Mouse (Mus musculus) forebrain, embryonic 10.5 days (tissue): ENCODE results near the gene Il3ra. TPM values are rescaled to one million over a fixed set of nuclear protein-coding genes. Genes with fewer than 3 reads are reported as not detected.

Experiments used
- DNase-seq: peaks from one replicate; pipeline ENCODE4 v3.0.0-alpha.2; 2017; ENCODE audit warnings: low spot score; ENCODE audit errors: extremely low spot score
- H3K27ac ChIP-seq: fragments of 300-500 bp; sonication (generic); 2 replicates; pipeline ENCODE4 v1.5.1; 2016; ENCODE audit warnings: mild to moderate bottlenecking
- H3K27me3 ChIP-seq: fragments of 300-500 bp; sonication (generic); 2 replicates; pipeline ENCODE4 v1.6.1; 2016; ENCODE audit warnings: mild to moderate bottlenecking; ENCODE audit not compliant: poor library complexity, severe bottlenecking
- H3K36me3 ChIP-seq: fragments of 300-500 bp; sonication (generic); replicated peaks from 2 replicates; pipeline ENCODE4 v1.6.1; 2016; ENCODE audit warnings: mild to moderate bottlenecking, moderate library complexity
- H3K4me1 ChIP-seq: fragments of 300-500 bp; sonication (generic); 2 replicates; pipeline ENCODE4 v1.6.1; 2016
- H3K4me3 ChIP-seq: fragments of 300-500 bp; sonication (generic); 2 replicates; pipeline ENCODE4 v1.5.1; 2016; ENCODE audit warnings: mild to moderate bottlenecking, moderate library complexity
- H3K9me3 ChIP-seq: fragments of 300-500 bp; sonication (generic); 2 replicates; pipeline ENCODE4 v1.6.1; 2016; ENCODE audit warnings: mild to moderate bottlenecking, moderate library complexity
- WGBS: fragments of 180-500 bp; shearing (Covaris S2); methylation state at CpG from one replicate; pipeline ENCODE4 v1.1.7; 2016; 5-methylcytosine and 5-hydroxymethylcytosine counted together
- polyA plus RNA-seq: library from polyadenylated mRNA; unstranded; fragments of >200 nt; fragmentation: Nextera tagmentation; extraction: Ambion mirVana; gene quantifications from 2 replicates; pipeline ENCODE4 v1.2.1, GENCODE M21; 2016

The Il3ra gene
- polyA plus RNA-seq, 1 experiment from 2014 or later, result 2.2 TPM

DNA sequence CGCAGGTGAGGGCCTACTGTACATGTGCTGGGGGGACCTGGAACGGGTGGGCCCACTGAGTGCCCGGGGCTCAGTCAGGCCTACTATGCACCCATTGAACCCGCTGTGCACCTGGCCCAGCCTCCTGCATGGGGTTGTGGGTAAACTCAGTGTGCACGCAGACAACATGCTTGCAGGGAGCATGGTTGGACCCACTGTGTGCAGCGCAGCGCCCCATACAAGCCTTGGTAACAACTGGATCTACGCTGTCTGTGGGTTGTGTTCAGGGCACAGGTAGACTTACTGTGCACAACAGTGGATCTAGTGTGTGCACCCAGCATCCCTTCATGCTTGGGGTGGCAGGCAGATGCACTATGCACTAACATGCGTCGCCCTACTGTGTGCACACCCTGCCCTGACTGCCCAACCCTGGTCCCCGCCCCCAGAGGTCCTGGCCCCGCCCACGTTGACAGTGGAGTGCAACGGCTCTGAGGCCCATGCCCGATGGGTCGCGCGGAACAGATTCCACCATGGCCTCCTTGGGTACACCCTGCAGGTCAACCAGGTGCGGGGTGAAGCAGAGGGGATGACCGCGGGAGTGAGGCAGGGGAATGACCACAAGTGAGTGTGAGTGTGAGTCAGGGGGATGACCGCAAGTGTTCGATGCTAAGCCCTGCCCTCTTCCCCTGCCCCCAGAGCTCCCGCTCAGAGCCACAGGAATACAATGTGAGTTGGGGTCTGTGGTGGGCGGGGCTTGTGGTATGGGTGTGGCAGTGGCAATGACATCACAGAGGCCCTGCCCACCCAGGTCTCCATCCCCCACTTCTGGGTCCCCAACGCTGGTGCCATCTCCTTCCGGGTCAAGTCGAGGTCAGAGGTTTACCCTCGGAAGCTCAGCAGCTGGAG is 4.4 kb downstream of the Il3ra start:
- 96% methylated on average over 29 of the region's 29 CpGs for WGBS
- DNase-seq, result no peak
- Histone ChIP-seq H3K27me3 (no peaks in the 10 kb centered on the region), H3K36me3 (peaks cover 35% of the 10 kb centered on the region), H3K4me1 (peaks cover 11% of the 10 kb centered on the region), H3K9me3 (peaks cover 90% of the 10 kb centered on the region), H3K4me3 (no peak overlapping the region), H3K27ac (no peak overlapping the region)

DNA sequence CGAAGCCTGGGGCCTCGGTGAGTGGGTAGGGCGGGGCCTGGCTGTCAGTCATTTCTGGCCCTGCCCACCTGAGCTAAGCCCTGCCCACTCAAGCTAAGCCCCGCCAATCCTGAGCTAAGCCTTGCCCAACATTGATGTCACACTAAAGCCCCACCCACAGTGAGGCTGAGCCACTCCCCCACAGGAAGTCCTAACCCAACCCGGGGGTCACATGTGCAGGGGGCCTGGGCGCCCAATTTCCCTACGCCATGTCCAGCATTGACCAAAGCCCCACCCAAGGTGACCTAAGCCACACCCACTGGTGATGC is 5.0 kb downstream of the Il3ra start:
- H3K36me3 ChIP-seq, result peaks cover 35% of the 10 kb centered on the region
- no peak overlapping the region for H3K27ac ChIP-seq
- H3K4me1 ChIP-seq, result peaks cover 9% of the 10 kb centered on the region
- no peak overlapping the region for H3K4me3 ChIP-seq
- H3K27me3 ChIP-seq, result no peaks in the 10 kb centered on the region
- H3K9me3 ChIP-seq, result peaks cover 96% of the 10 kb centered on the region
- DNase-seq, result no peak
- WGBS, result 95% methylated on average over 7 of the region's 7 CpGs

DNA sequence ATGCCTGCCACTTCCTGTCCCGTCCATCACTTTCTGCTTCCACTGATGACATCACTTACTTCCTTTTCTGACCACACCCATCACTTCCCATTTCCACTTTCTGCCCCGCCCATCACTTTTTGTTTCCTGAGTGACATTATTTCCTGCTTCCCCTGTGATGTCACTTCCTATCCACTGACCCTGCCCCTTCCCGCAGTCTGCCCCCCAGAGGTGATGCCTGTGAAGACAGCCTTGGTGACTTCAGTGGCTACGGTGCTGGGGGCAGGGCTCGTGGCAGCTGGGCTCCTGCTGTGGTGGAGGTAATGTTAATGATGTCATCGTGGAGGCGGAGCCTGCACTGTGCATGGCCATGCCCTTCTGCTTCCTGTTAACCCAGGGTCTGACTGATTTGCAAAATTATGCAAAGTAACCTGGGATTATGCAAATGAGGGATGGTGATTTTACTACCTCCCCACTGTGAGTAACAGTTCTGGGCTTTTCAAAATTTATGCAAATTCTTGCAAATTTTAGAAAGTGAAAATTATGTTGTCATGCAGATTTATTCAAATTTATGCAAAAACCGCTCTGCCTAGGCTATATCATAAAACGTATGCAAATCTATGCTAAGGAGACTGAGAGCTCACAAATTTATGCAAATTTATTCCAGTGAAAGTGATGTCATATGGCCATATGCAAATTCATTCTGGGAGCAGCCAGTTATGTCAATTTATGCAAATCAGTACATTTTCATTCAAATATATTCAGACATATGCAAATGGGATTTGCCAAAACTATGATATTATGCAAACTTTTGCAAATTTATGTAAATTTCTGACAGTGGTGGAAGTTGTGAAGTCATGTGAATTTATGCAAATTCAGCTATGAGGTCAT is 5.9 kb downstream of the Il3ra start:
- Histone ChIP-seq H3K9me3 (peaks cover 93% of the 10 kb centered on the region), H3K27ac (no peak overlapping the region), H3K27me3 (no peaks in the 10 kb centered on the region), H3K4me3 (no peak overlapping the region), H3K36me3 (peaks cover 35% of the 10 kb centered on the region), H3K4me1 (peaks cover under 1% of the 10 kb centered on the region; the same call in 1 of the 2 replicates)
- 96% methylated on average over 9 of the region's 9 CpGs for WGBS
- no peak for DNase-seq

DNA sequence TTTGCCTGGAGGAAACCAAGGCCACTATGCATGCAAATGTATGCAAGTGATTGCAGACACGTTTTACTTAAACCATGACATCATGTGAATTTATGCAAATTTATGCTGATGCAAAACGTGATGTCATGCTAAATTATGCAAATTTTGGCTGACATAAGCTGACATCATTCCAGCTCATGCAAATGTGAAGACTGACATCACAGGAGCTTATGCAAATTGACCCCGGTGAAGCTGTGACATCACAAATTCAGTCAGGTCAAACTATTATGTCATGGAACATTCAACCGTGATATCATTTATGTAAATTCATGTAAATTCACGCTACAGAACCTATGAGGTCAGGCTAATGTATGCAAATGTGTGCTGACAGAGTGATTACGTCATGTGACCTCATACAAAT is 6.5 kb downstream of the Il3ra start:
- Histone ChIP-seq H3K4me3 (no peak overlapping the region), H3K9me3 (peaks cover 87% of the 10 kb centered on the region), H3K36me3 (peaks cover 34% of the 10 kb centered on the region), H3K4me1 (no peaks in the 10 kb centered on the region), H3K27ac (no peak overlapping the region), H3K27me3 (no peaks in the 10 kb centered on the region)
- DNase-seq, result no peak
- 82% methylated on average over 6 of the region's 6 CpGs for WGBS

DNA sequence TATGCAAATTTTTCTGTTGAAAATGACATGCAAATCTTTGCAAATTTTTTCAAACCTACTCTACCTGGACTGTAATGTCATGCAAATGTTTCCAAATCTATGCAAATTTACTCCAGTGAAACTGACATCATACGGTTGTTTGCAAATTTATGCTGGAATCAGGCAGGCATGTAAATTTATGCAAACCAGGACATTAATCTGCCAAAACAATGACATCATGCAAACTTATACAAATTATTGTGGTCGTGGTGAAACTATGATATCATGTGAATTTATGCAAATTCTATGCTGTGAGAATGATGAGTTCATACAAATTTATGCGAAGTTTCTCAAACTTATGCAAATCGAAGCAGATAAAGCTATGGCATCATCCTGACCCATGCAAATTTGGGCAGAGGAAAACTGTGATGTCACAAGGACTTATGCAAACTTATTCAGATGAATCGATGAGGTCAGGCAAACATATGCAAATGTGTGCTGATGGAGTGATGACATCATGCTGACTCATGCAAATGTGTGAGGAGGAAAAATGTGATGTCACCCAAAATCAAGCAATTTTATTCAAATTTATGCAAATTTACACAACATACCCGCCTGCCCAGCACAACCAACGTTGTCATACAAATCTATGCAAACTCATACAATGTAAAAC is 7.1 kb downstream of the Il3ra start:
- H3K4me3 ChIP-seq, result no peak overlapping the region
- DNase-seq, result no peak
- no peaks in the 10 kb centered on the region for H3K4me1 ChIP-seq
- H3K9me3 ChIP-seq, result peaks cover 81% of the 10 kb centered on the region
- no peak overlapping the region for H3K27ac ChIP-seq
- peaks cover 28% of the 10 kb centered on the region for H3K36me3 ChIP-seq
- H3K27me3 ChIP-seq, result no peaks in the 10 kb centered on the region
- 94% methylated on average over 7 of the region's 7 CpGs for WGBS

DNA sequence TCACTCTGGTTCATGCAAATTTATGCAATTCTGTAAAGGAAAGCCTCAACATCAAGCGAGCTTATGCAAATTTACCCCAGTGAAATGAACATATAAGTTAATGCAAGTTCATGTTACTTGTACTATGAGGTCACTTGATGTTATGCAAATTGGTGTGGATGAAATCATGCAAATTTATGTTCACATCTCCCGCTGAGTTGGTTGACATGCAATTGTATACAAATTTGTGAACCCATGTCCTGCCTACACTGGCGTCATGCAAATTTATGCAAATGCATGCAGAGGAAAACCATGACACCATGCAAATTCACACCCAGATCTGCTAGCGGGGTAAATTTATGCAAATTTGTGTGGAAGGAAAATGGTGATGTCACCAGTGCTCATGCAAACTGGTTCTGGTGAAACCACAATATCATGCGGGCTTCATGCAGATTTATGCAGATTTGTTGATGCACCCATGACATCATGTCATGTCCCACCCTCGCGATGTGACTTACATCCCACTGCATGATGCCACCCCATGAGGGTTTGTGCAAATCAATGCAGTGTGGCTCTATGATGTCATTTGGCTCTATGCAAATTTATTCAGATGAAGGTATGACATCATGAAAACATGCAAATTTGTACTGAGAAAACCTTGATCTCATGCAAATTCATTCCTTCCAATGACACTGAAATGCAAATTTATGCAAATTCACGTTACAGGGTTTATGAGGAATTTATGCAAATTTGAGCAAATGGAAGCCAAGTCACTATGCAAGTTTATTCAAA is 7.8 kb downstream of the Il3ra start:
- no peaks in the 10 kb centered on the region for H3K4me1 ChIP-seq
- WGBS, result 95% methylated on average over 8 of the region's 8 CpGs
- no peak overlapping the region for H3K27ac ChIP-seq
- DNase-seq, result no peak
- H3K36me3 ChIP-seq, result peaks cover 23% of the 10 kb centered on the region
- H3K27me3 ChIP-seq, result no peaks in the 10 kb centered on the region
- H3K9me3 ChIP-seq, result peaks cover 74% of the 10 kb centered on the region
- H3K4me3 ChIP-seq, result no peak overlapping the region

DNA sequence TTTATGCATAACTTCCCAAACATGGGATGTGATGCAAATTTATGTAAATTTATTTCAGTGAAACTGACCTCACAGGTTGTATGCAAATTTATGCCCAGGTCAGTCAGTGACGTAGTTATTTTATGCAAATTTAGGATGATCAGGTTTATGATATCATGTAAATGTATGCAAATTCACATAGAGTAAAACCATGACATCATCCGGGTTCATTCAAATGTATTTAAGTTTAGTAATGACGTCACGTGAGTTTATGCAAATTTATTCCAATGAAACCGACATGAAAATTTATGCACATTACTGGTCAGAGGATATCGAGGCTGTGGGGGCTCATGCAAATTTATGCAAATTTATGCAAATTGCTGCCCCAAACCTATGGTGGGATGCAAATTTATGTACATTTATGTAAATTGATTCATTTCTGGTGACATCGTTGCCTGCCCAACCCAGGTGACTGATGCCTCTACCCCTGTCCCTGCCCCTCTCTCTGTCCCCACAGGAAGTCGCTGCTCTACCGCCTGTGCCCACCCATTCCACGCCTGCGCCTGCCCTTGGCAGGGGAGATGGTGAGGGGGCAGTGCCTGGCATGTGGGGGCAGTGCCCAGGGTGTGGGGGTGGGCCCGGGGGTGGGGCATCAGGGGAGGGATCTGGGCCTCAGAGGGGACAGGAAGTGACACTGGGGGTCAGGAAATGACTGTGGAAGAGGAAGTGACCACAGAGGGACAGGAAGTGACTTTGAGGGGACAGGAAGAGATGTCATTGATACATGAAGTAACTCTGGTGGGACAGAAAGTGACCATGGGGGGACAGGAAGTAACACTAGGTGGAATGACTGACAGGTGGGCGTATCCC is 8.7 kb downstream of the Il3ra start:
- H3K4me1 ChIP-seq, result no peaks in the 10 kb centered on the region
- WGBS, result 95% methylated on average over 13 of the region's 13 CpGs
- no peak overlapping the region for H3K27ac ChIP-seq
- H3K27me3 ChIP-seq, result no peaks in the 10 kb centered on the region
- peaks cover 16% of the 10 kb centered on the region for H3K36me3 ChIP-seq
- no peak for DNase-seq
- peaks cover 66% of the 10 kb centered on the region for H3K9me3 ChIP-seq
- no peak overlapping the region for H3K4me3 ChIP-seq

DNA sequence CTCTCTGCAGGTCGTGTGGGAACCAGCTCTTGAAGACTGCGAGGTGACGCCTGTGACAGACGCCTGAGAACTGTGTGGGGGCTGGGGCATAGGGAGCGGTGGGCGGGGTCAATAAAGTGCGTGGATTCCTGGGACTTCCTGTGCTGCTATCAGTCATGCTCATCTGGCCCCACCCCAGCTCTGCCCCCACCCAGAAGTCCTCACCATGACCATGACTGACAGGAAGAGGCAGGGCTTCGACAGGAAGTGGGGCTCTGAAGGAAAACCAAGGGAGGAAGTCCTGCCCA is 9.2 kb downstream of the Il3ra start:
- H3K4me1 ChIP-seq, result no peaks in the 10 kb centered on the region
- DNase-seq, result no peak
- peaks cover 60% of the 10 kb centered on the region for H3K9me3 ChIP-seq
- no peak overlapping the region for H3K4me3 ChIP-seq
- H3K27ac ChIP-seq, result no peak overlapping the region
- WGBS, result 93% methylated on average over 8 of the region's 8 CpGs
- H3K36me3 ChIP-seq, result peaks cover 10% of the 10 kb centered on the region
- no peaks in the 10 kb centered on the region for H3K27me3 ChIP-seq

DNA sequence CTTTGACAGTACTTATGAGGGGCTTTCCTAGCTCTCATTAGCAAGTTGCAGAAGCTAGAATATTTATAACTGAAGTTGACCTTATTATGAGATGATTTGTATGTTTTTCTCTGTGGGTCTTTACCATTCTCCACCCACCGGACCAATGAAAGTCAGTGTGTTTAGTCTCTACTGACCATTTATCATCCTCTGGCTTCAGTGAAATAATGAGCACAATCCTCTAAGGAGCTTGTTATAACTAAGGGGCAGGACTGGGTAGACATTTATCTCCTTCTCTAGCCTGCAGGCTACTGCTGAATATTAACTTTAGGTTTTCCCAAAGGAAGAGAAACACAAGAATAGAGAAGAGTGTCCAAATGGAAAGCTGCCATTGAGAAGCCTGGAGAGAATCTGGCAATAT is 49.5 kb downstream of the Il3ra start:
- WGBS, result 91% methylated on average over 1 of the region's 1 CpGs
- Histone ChIP-seq H3K4me1 (no peaks in the 10 kb centered on the region), H3K4me3 (no peak overlapping the region), H3K36me3 (no peaks in the 10 kb centered on the region), H3K27me3 (no peaks in the 10 kb centered on the region), H3K27ac (no peak overlapping the region), H3K9me3 (peaks cover 10% of the 10 kb centered on the region)
- DNase-seq, result no peak

DNA sequence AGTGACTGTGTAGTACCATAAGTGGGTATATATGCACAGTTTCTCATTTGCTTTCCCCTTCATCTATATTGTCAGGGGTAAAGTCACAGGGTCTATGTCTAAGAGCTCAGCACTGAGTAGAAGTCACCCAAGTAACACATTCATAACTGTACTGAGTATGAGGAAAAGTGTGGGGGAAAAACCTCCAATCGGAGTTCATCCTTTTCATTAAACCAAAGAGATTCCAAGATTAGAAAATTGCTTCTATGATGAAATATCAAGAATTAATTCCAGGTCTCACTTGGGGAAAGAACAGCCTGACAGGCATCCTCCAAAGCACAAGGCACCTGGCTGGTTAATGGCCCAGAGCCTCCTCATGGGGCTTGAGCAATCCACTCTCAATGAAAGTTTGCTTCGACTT is 54.9 kb downstream of the Il3ra start, which contains the start of gene Olfr721-ps1:
Gene Olfr721-ps1 (plus strand): TSS at position 301 of the 400 bp plus-strand sequence.
- 87% methylated on average over 2 of the region's 2 CpGs for WGBS
- H3K27me3 ChIP-seq, result no peaks in the 10 kb centered on the region

More for the DNA sequence above, 54.9 kb downstream of the Il3ra start, which contains the start of gene Olfr721-ps1:
- no peaks in the 10 kb centered on the region for H3K4me1 ChIP-seq
- H3K27ac ChIP-seq, result no peak within 1 kb of the TSS
- H3K36me3 ChIP-seq, result no peaks in the 10 kb centered on the region
- H3K9me3 ChIP-seq, result peaks cover 10% of the 10 kb centered on the region
- DNase-seq, result no peak
- H3K4me3 ChIP-seq, result no peak within 1 kb of the TSS
